Mouse (Mus musculus): ENCODE data around the gene Sptbn2. TPM values are rescaled to one million over a fixed set of nuclear protein-coding genes. Genes with fewer than 3 reads are reported as not detected.
A peak's percentile ranks its signal among the peaks of the same experiment; 100 is the strongest.

Sptbn2 gene
- polyA plus RNA-seq, 1 experiment, result not detected

- Histone ChIP-seq H3K4me3 (ENCODE audit: insufficient read depth, low read depth, low read length) (no peak overlapping the region), H3K4me1 (ENCODE audit: control insufficient read depth, insufficient read depth, insufficient read length, low read length) (0 out of 2 replicates have a peak, but pooled peaks cover 2% of the 10 kb centered on the region), H3K27ac (replicated peaks; ENCODE audit: low read depth, low read length) (no peak overlapping the region)
Observed at GRCm38 (mm10) chr19:4785206-4785605, 74.2 kb downstream of the Sptbn2 start.

- H3K4me1 ChIP-seq (ENCODE audit: control insufficient read depth, insufficient read depth, insufficient read length, low read length), result 0 out of 2 replicates have a peak, but pooled peaks cover 2% of the 10 kb centered on the region
- no peak overlapping the region for H3K4me3 ChIP-seq (ENCODE audit: insufficient read depth, low read depth, low read length)
- H3K27ac ChIP-seq (replicated peaks; ENCODE audit: low read depth, low read length), result no peak overlapping the region
Observed at GRCm38 (mm10) chr19:4786313-4786712, 75.3 kb downstream of the Sptbn2 start.

- Histone ChIP-seq H3K27ac (replicated peaks; ENCODE audit: low read depth, low read length) (peak overlapping the region; percentile 32), H3K4me3 (ENCODE audit: insufficient read depth, low read depth, low read length) (peak overlapping the region; percentile 79), H3K4me1 (ENCODE audit: control insufficient read depth, insufficient read depth, insufficient read length, low read length) (no peaks in the 10 kb centered on the region)
Observed at GRCm38 (mm10) chr19:4793281-4793830, 82.4 kb downstream of the Sptbn2 start.

GRCm38 (mm10) chr19:4793831-4794422, 83.0 kb downstream of the Sptbn2 start, which contains the start of gene Rbm4:
Gene Rbm4, minus strand, starts transcription at chr19:4793901.
- Histone ChIP-seq H3K4me1 (ENCODE audit: control insufficient read depth, insufficient read depth, insufficient read length, low read length) (no peaks in the 10 kb centered on the region), H3K27ac (replicated peaks; ENCODE audit: low read depth, low read length) (peak within 1 kb of the TSS; percentile 32), H3K4me3 (ENCODE audit: insufficient read depth, low read depth, low read length) (peak within 1 kb of the TSS; percentile 79)

GRCm38 (mm10) chr19:4795929-4796328, 85.0 kb downstream of the Sptbn2 start:
- Histone ChIP-seq H3K27ac (replicated peaks; ENCODE audit: low read depth, low read length) (no peak overlapping the region), H3K4me3 (ENCODE audit: insufficient read depth, low read depth, low read length) (no peak overlapping the region), H3K4me1 (ENCODE audit: control insufficient read depth, insufficient read depth, insufficient read length, low read length) (no peaks in the 10 kb centered on the region)

GRCm38 (mm10) chr19:4797846-4798245, 86.9 kb downstream of the Sptbn2 start:
- H3K27ac ChIP-seq (replicated peaks; ENCODE audit: low read depth, low read length), result no peak overlapping the region
- H3K4me3 ChIP-seq (ENCODE audit: insufficient read depth, low read depth, low read length), result no peak overlapping the region
- H3K4me1 ChIP-seq (ENCODE audit: control insufficient read depth, insufficient read depth, insufficient read length, low read length), result no peaks in the 10 kb centered on the region

GRCm38 (mm10) chr19:4799083-4799482, 88.1 kb downstream of the Sptbn2 start:
- Histone ChIP-seq H3K4me3 (ENCODE audit: insufficient read depth, low read depth, low read length) (no peak overlapping the region), H3K27ac (replicated peaks; ENCODE audit: low read depth, low read length) (no peak overlapping the region), H3K4me1 (ENCODE audit: control insufficient read depth, insufficient read depth, insufficient read length, low read length) (no peaks in the 10 kb centered on the region)

Other genes with a start within 250 kb of the Sptbn2 start
- 6.9 and 8.0 TPM in 2 replicates for gene Syt12, start 233.7 kb upstream of the Sptbn2 start, polyA plus RNA-seq (2012; ENCODE audit: insufficient read depth, insufficient read length, missing spikeins)
- 30.6 and 32.3 TPM in 2 replicates for gene 2010003K11Rik, start 212.6 kb upstream of the Sptbn2 start, polyA plus RNA-seq (2012; ENCODE audit: insufficient read depth, insufficient read length, missing spikeins)
- 328 and 343 TPM in 2 replicates for gene Pcx, start 200.7 kb upstream of the Sptbn2 start, polyA plus RNA-seq (2012; ENCODE audit: insufficient read depth, insufficient read length, missing spikeins)
- gene Lrfn4, start 95.5 kb upstream of the Sptbn2 start, polyA plus RNA-seq (2012; ENCODE audit: insufficient read depth, insufficient read length, missing spikeins), result 0.36 TPM in 1 of 2 replicates, not detected in the other
- 14.1 and 17.0 TPM in 2 replicates for gene Rce1, start 85.5 kb upstream of the Sptbn2 start, polyA plus RNA-seq (2012; ENCODE audit: insufficient read depth, insufficient read length, missing spikeins)
- gene Gm960, start 12.5 kb upstream of the Sptbn2 start, polyA plus RNA-seq (2012; ENCODE audit: insufficient read depth, insufficient read length, missing spikeins), result not detected in 2 replicates
- 4.7 and 5.8 TPM in 2 replicates for gene Rbm4b, start 45.3 kb downstream of the Sptbn2 start, polyA plus RNA-seq (2012; ENCODE audit: insufficient read depth, insufficient read length, missing spikeins)
- gene Rbm4, start 82.7 kb downstream of the Sptbn2 start, polyA plus RNA-seq (2012; ENCODE audit: insufficient read depth, insufficient read length, missing spikeins), result 7.7 and 13.3 TPM in 2 replicates
- 12.6 and 14.8 TPM in 2 replicates for gene Gm21992, start 100.4 kb downstream of the Sptbn2 start, polyA plus RNA-seq (2012; ENCODE audit: insufficient read depth, insufficient read length, missing spikeins)
- 6.9 and 15.0 TPM in 2 replicates for gene Rbm14, start 100.5 kb downstream of the Sptbn2 start, polyA plus RNA-seq (2012; ENCODE audit: insufficient read depth, insufficient read length, missing spikeins)
- 64.9 and 78.0 TPM in 2 replicates for gene Ccs, start 128.2 kb downstream of the Sptbn2 start, polyA plus RNA-seq (2012; ENCODE audit: insufficient read depth, insufficient read length, missing spikeins)
- gene Ccdc87, start 128.2 kb downstream of the Sptbn2 start, polyA plus RNA-seq (2012; ENCODE audit: insufficient read depth, insufficient read length, missing spikeins), result not detected in 2 replicates
- 27.9 and 36.5 TPM in 2 replicates for gene Ctsf, start 144.0 kb downstream of the Sptbn2 start, polyA plus RNA-seq (2012; ENCODE audit: insufficient read depth, insufficient read length, missing spikeins)
- 27.2 and 56.0 TPM in 2 replicates for gene Actn3, start 166.7 kb downstream of the Sptbn2 start, polyA plus RNA-seq (2012; ENCODE audit: insufficient read depth, insufficient read length, missing spikeins)
- gene Zdhhc24, start 167.5 kb downstream of the Sptbn2 start, polyA plus RNA-seq (2012; ENCODE audit: insufficient read depth, insufficient read length, missing spikeins), result 5.0 and 7.2 TPM in 2 replicates
- 1.7 and 2.6 TPM in 2 replicates for gene Bbs1, start 195.5 kb downstream of the Sptbn2 start, polyA plus RNA-seq (2012; ENCODE audit: insufficient read depth, insufficient read length, missing spikeins)
- gene Dpp3, start 217.1 kb downstream of the Sptbn2 start, polyA plus RNA-seq (2012; ENCODE audit: insufficient read depth, insufficient read length, missing spikeins), result 12.9 and 16.9 TPM in 2 replicates
- 1.4 and 3.8 TPM in 2 replicates for gene Peli3, start 232.0 kb downstream of the Sptbn2 start, polyA plus RNA-seq (2012; ENCODE audit: insufficient read depth, insufficient read length, missing spikeins)